Mouse (Mus musculus) liver, adult 2 months (tissue): ENCODE measurements around the gene Dgkb. TPM values are rescaled to one million over a fixed set of nuclear protein-coding genes. Genes with fewer than 3 reads are reported as not detected.

ENCODE experiments used
- DNase-seq: peaks from one replicate; pipeline ENCODE4 v3.0.0-alpha.2; 2011; ENCODE audit warnings: low read depth, low spot score; ENCODE audit errors: extremely low read depth
- H3K27ac ChIP-seq: fragments of 200-500 bp; replicated peaks from 2 replicates; pipeline ENCODE4 v1.5.1; 2012; ENCODE audit warnings: low read depth, mild to moderate bottlenecking, control low read depth, inconsistent platforms, low read length; ENCODE audit not compliant: insufficient read depth
- H3K27me3 ChIP-seq: fragments of 200-500 bp; 2 replicates; pipeline ENCODE4 v1.6.1; 2012; ENCODE audit warnings: mild to moderate bottlenecking, moderate library complexity, low read length, inconsistent platforms; ENCODE audit not compliant: control insufficient read depth, insufficient read depth
- H3K36me3 ChIP-seq: fragments of 200-500 bp; 2 replicates; pipeline ENCODE4 v1.6.1; 2012; ENCODE audit warnings: low read length, inconsistent platforms; ENCODE audit not compliant: control insufficient read depth, insufficient read depth
- H3K4me1 ChIP-seq: fragments of 200-500 bp; 2 replicates; pipeline ENCODE4 v1.6.1; 2011; ENCODE audit warnings: low read length; ENCODE audit not compliant: control insufficient read depth, insufficient read depth
- H3K4me3 ChIP-seq: fragments of 200-500 bp; 2 replicates; pipeline ENCODE4 v1.5.1; 2011; ENCODE audit warnings: low read depth, mild to moderate bottlenecking, control low read depth, low read length, moderate library complexity; ENCODE audit not compliant: insufficient read depth
- H3K79me2 ChIP-seq: fragments of 200-500 bp; 2 replicates; pipeline ENCODE4 v1.6.1; 2012; ENCODE audit warnings: inconsistent platforms, mild to moderate bottlenecking, low read length, moderate library complexity; ENCODE audit not compliant: control insufficient read depth, insufficient read depth
- H3K9ac ChIP-seq: fragments of 200-500 bp; 2 replicates; pipeline ENCODE4 v1.6.1; 2012; ENCODE audit warnings: low read depth, mild to moderate bottlenecking, control low read depth, inconsistent platforms, low read length
- CTCF ChIP-seq: fragments of 200-500 bp; IDR thresholded peaks from 2 replicates; pipeline ENCODE4 v1.5.1; 2011; ENCODE audit warnings: low read depth, low read length, control low read depth
- POLR2A ChIP-seq: fragments of 200-500 bp; IDR thresholded peaks from 2 replicates; pipeline ENCODE4 v1.6.1; 2011; ENCODE audit warnings: low read length, control low read depth; ENCODE audit not compliant: insufficient read depth; ENCODE audit errors: extremely low read depth
- WGBS: fragments of 180-500 bp; shearing (Covaris S2); methylation state at CpG from one replicate; pipeline ENCODE4 v1.1.7; 2018; 5-methylcytosine and 5-hydroxymethylcytosine counted together
- polyA plus RNA-seq: library from polyadenylated mRNA; depleted of rRNA; stranded (reverse); fragments of >200 nt; gene quantifications from 2 replicates; pipeline ENCODE4 v1.2.3, GENCODE M21; 2012
- total RNA-seq: library from RNA; depleted of rRNA; stranded (reverse); fragments of >200 nt; gene quantifications from 2 replicates; pipeline ENCODE4 v1.2.3, GENCODE M21; 2014

Gene Dgkb
- total and polyA plus RNA-seq, 2 experiments: under 0.01 to 0.04 TPM

DNA sequence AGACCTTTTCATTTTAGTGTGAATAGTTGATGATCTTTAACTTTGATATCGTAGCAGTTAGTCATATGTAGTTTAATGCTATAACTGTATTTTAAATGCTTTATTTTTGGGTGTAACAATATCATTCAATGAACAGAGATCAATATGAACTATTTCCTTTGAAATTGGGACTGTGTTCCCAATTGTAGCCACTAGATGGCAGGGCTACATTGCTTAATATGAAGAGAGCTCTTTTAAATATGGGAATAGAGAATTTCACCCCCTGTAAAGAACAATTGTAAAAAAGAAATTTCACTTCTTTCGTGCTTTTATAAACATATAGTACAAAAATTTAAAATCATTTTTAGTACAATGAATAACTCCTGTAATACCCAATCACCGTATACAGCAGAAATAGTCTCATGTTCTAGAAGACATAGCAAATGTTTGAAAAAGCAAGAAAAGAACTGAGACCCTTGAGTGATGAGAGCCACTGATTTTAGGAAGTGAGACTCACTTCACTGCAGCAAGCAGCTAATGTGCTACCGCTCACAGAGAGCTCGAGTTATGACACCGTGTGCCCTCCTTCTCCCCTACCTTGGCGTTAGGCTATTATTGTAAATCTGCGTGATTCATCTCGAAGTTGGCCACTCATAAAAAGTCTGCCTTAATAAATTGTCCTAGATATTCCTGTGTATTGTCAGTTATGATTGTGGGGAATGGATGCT lies 312.8 kb downstream of the Dgkb start:
- Histone ChIP-seq H3K36me3 (no peaks in the 10 kb centered on the region), H3K4me3 (no peak overlapping the region), H3K79me2 (no peaks in the 10 kb centered on the region), H3K4me1 (no peaks in the 10 kb centered on the region), H3K27ac (no peak overlapping the region), H3K27me3 (no peaks in the 10 kb centered on the region), H3K9ac (no peak overlapping the region)
- TF ChIP-seq POLR2A (no peak), CTCF (peak; percentile 51)
- peak; percentile 21 for DNase-seq
- WGBS: 60% methylated on average over 9 of the region's 9 CpGs

DNA sequence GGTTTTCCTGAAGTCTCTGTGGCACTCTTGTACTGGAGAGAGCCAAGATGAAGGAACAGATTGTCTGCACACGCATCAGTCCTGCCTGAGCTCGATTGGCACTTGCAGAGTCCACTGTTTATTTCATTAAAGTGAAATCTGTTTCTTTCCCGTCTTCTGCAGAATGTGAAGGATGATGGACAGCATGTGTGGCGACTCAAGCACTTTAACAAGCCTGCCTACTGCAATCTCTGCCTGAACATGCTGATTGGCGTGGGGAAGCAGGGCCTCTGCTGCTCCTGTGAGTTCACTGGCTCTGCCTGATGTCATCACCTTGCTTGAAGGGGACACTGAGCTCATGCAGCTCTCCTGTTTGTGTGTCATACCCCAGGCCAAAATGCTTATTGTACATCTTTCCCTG lies 318.9 kb downstream of the Dgkb start:
- TF ChIP-seq POLR2A (no peak), CTCF (no peak)
- Histone ChIP-seq H3K27me3 (no peaks in the 10 kb centered on the region), H3K4me3 (no peak overlapping the region), H3K36me3 (no peaks in the 10 kb centered on the region), H3K79me2 (no peaks in the 10 kb centered on the region), H3K27ac (no peak overlapping the region), H3K4me1 (no peaks in the 10 kb centered on the region), H3K9ac (no peak overlapping the region)
- 74% methylated on average over 5 of the region's 5 CpGs for WGBS
- no peak for DNase-seq

DNA sequence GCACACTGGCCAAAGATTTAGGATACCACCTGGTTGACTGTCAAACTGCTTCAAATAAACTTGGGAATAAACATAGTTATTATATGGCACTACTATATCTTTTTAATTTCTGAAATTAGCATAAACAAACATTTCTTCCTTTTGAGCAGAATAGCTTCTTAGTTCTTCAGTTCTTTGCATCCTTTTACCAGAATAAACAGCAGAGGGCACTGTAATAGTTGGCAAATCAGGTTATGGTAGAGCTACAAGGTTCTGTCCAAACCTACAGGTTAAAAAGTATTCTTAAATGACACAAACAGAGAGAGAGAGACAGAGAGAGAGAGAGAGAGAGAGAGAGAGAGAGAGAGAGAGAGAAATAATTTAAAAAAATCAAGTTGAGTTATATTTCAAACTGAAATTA lies 322.5 kb downstream of the Dgkb start:
- Histone ChIP-seq H3K27ac (no peak overlapping the region), H3K4me1 (no peaks in the 10 kb centered on the region), H3K27me3 (no peaks in the 10 kb centered on the region), H3K79me2 (no peaks in the 10 kb centered on the region), H3K36me3 (no peaks in the 10 kb centered on the region), H3K9ac (no peak overlapping the region), H3K4me3 (no peak overlapping the region)
- DNase-seq: peak; percentile 14
- TF ChIP-seq POLR2A (no peak), CTCF (no peak)

DNA sequence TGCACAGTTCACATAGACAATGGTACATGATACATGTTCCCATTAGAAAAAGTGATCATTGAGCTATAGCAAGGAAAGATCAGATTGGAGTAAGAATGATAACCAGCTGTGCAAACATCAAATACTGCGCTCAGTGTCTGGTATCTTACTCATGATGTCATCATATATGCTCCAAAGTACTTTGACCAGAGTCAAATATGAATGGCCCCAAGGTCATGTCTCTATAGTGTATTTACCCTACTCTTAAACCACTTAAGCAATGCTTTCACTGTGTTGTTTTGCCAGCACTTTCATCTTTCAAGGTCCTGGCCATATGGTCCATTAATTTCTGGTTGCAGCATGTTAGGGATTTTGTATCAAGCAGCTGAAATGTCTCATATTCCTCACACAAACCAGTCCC lies 415.1 kb downstream of the Dgkb start:
- TF ChIP-seq CTCF (no peak), POLR2A (no peak)
- 67% methylated on average over 1 of the region's 1 CpGs for WGBS
- H3K79me2 ChIP-seq: no peaks in the 10 kb centered on the region
- no peak for DNase-seq
- H3K4me3 ChIP-seq: no peak overlapping the region
- no peaks in the 10 kb centered on the region for H3K4me1 ChIP-seq
- no peaks in the 10 kb centered on the region for H3K27me3 ChIP-seq
- no peaks in the 10 kb centered on the region for H3K36me3 ChIP-seq
- H3K9ac ChIP-seq: no peak overlapping the region
- no peak overlapping the region for H3K27ac ChIP-seq

DNA sequence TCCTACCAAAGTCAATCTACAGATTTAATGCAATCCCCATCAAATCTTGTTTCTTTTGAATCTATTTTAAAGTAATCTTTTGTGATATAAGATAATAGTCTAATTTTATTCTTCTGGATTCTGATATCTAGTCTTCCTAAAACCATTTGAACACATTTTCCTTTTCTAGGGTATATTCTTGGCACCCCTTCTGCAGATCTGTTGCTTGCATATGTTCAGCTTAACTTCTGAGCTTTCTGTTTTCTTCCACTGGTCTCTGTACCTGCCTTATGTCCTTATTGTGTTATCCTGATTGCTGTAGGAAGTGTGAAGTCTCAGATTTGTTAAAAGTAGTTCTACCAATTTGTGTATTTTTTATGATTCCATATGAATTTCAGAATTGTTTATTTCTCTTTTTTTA lies 451.3 kb downstream of the Dgkb start:
- Histone ChIP-seq H3K36me3 (no peaks in the 10 kb centered on the region), H3K4me1 (no peaks in the 10 kb centered on the region), H3K79me2 (no peaks in the 10 kb centered on the region), H3K27ac (no peak overlapping the region), H3K4me3 (no peak overlapping the region), H3K27me3 (no peaks in the 10 kb centered on the region), H3K9ac (no peak overlapping the region)
- TF ChIP-seq POLR2A: no peak
- no peak for DNase-seq

DNA sequence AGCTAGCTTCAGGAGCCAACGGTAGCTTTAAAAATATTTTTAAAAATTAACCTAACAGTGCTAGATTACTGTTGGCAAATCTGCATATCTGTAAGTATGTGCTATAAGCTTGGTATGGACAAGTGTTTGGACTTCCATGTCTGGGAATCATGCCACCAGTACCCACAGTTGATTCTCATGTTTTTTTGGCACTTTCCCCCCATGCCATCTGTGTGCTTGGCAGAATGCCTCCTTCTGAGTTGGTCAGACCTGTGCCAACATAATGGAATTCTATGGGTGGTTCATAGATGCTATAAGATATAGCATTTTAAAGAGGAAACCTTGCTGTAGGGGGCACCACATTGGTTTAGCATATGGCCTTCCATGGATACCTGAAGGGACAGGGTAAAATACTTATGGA lies 484.0 kb downstream of the Dgkb start:
- TF ChIP-seq POLR2A (no peak), CTCF (no peak)
- WGBS: 89% methylated on average over 1 of the region's 1 CpGs

DNA sequence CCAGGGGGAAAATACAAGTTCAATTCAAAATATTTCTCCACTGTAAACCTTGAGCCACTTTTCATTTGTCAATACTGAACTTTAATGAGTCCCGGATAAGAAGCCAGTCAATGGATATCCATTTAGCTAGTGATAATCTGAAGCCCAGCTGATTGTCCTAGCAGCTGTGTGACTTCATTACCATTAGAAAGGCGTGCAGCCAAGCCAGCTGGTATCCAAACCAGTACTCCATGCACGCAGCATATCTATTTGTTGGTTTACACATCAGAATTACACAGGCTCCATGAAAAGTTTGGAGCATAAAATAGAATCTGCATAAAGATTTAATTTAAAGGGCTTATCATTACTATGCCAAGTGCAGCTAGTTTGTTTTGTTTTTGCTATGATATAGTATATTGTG lies 486.3 kb downstream of the Dgkb start:
- H3K4me3 ChIP-seq: no peak overlapping the region
- no peaks in the 10 kb centered on the region for H3K27me3 ChIP-seq
- no peak for DNase-seq
- no peak for TF ChIP-seq POLR2A
- no peak for TF ChIP-seq CTCF
- no peak overlapping the region for H3K9ac ChIP-seq
- 76% methylated on average over 3 of the region's 3 CpGs for WGBS
- H3K4me1 ChIP-seq: no peaks in the 10 kb centered on the region
- no peak overlapping the region for H3K27ac ChIP-seq
- H3K79me2 ChIP-seq: no peaks in the 10 kb centered on the region
- no peaks in the 10 kb centered on the region for H3K36me3 ChIP-seq

More for the DNA sequence above, 484.0 kb downstream of the Dgkb start:
- DNase-seq: no peak
- H3K27me3 ChIP-seq: no peaks in the 10 kb centered on the region
- H3K36me3 ChIP-seq: no peaks in the 10 kb centered on the region
- no peak overlapping the region for H3K4me3 ChIP-seq
- no peak overlapping the region for H3K9ac ChIP-seq
- H3K79me2 ChIP-seq: no peaks in the 10 kb centered on the region
- H3K4me1 ChIP-seq: no peaks in the 10 kb centered on the region
- no peak overlapping the region for H3K27ac ChIP-seq
